Mouse (Mus musculus): ENCODE results near the gene Insyn1.

Gene Insyn1

DNA sequence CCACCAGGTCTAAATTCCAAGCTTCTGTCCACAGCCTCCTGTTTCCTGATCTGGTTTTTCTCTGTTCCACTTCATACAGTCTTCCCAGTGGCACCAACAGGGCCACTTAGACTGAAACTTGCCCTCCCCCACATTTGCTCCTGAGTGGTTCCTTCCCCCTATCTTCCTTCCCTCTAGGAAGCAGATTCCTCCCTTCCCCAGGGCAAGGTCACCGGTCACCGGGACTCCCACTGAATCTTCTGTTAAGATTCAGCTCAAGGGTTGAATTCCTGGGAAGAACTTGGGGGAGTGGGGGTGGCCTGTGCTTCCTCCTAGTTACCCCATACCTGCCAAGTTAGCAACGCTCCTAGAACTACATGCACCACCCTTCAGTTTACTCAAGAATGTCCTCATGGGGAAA, 1.3 kb upstream of the Insyn1 start:
- no peak for DNase-seq (ENCODE audit: low spot score in 2 of 2)

DNA sequence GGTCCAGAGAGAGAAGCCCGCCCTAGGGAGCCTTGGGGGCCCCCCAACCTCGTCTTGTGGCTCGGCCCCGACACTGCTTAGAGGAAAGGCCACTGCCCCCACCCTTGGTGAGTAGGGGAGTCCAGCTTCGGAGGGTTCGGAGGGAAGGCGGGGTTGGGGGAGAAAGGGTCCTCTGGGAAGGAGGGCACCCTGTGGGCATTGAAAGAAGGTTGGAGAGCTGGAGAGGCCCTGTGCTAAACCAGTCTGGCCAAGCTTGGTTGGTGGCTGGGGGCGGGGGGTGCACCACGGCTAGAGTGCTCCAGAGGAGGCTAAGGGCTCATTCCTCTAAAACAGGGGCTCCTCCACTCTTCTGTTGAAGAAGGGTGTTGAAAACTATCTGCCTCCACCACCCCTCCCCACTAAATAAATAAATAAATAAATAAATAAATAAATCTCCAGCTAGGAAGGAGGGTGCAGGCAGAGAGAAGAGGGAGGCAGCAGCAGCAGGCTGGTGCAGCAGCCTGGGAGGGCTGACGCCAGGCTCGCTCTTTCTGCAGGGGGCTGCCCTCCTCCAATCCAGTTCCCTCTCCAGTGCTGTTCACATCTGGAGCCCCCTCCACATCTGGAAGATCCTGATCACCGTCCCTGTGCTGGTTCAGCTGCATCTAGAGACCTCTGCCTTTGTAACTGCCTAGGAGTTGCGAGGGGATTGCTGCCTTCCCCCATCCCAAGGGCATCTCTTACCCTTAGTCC, 896 bp downstream of the Insyn1 start:
- no peak for DNase-seq (ENCODE audit: low spot score in 2 of 2)

DNA sequence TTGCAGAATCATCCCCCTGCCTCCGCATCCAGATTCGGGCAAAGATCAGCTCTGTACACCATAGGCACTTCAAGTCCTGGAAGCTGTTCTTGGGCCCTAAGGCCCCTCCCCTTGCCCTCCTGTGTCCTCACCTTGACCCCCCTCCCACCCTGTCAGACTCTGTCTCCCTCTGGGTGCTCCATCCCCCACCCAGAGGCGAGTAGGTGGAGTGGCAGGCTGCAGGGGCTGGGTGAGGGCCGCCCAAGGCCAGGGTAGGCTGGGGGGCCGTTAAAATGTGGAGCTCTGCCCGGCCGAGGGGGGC, 1.4 kb downstream of the Insyn1 start:
- DNase-seq (ENCODE audit: low spot score in 2 of 2), result no peak

DNA sequence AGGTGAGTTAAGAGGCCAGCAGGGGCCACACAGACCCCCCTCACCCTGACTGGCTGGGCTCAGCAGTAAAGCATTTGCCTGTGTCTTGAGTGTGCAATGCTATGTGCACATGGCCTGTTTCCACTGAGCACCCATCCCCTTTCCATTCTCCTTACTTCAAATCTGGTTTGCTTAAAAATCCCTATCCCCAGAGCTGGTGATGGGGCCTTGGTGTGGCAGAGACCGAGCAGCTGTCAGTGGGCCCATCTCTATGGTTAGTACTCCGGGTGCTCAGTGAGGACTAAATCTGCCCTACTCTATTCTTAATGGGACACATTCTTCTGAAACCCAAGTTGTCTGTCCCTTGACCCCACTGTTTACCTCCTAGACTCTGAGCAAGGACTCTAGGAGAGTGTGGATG, 2.0 kb downstream of the Insyn1 start:
- no peak for DNase-seq (ENCODE audit: low spot score in 2 of 2)

DNA sequence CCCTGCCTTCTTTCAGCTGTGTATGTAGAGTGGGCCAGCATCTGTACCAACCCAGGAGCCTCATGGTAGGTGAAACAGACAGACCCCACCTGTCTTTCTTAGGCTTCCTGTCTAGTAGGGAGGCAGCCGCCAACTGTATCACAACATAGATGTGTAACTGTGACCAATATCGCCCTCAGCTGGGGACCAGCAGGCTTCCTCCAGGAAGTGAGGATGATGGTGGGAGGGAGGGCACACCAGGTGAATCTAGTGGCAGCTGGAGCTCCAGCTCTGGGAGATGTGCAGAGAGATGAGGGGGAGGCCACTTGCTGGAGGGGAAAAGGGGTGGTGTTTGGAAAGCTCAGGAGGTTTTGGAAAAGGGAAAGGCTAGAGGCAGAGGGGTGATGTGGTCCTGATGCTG, 6.6 kb downstream of the Insyn1 start:
- no peak for DNase-seq (ENCODE audit: low spot score in 2 of 2)

DNA sequence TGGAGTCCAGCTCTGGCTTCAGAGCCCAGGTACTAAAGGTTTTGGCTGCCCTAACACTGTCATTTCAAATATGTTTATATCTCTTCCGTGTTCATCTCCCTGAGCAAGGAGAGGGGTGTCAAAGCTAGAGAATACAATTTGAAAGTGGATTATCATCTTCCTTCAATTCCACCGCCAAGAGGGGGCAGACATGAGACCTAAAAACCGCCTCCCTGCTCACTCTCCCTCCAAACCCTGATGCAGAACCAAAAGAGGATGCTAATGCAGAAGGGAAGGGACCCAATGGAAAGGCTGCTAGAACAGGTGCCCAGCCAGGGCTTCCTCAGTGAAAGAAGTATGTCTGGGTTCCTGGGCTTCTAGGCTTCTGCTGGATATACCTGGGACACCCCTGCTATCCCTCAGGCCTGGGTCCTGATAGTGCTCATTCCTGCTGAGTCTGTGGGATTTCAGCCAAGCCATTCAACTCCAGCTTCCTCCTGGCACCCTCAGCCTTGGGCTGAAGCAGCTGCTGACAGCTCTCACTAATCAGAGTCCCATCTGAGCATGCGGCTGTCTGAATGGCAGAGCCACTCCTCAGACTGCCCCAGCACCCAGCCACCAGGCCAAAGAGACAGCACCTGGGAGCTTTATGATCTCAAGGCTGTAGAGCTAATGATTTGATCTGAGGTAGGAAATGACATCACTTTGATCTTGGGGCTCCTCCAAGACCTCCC, 8.2 kb downstream of the Insyn1 start:
- DNase-seq (ENCODE audit: low spot score in 2 of 2), result no peak

DNA sequence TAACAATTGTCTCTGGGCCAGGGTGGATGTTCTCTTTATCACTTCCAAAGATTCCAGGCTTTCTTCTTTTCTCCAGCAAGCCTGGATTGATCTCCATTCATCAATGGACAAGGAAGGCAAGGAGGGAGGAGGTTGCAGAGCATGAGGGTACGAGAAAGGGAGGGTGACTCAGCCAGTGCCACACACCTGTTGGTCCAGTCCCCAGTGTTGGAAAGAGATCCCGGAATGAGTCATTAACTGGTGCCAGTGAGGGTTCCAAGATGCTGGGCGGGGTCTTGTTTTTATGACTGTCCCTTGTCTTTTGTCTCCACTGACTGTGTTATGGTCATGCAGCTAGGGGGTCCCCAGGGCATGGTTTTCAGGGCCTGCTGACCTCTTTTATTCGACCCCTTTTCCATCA, 9.5 kb downstream of the Insyn1 start:
- DNase-seq (ENCODE audit: low spot score in 2 of 2), result no peak

DNA sequence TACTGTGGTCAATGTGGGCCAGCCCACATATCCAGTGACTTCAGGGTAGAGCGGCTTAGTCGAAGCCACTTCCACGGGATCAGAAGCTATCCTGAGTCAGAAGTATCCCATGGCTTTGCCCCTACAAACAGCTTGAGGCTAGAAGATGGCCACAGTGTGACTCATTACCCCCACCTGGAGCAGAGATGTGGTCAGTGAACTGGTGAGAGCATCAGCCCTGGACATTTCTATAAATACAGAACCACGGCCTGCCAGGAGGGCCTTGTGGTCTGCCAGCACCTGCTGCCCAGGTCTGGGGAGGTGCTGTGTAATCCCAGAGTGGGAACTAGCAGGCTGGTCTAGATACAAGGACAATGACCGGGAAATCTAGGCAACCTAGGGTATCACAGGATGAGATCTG, 12.5 kb downstream of the Insyn1 start:
- no peak for DNase-seq (ENCODE audit: low spot score in 2 of 2)

DNA sequence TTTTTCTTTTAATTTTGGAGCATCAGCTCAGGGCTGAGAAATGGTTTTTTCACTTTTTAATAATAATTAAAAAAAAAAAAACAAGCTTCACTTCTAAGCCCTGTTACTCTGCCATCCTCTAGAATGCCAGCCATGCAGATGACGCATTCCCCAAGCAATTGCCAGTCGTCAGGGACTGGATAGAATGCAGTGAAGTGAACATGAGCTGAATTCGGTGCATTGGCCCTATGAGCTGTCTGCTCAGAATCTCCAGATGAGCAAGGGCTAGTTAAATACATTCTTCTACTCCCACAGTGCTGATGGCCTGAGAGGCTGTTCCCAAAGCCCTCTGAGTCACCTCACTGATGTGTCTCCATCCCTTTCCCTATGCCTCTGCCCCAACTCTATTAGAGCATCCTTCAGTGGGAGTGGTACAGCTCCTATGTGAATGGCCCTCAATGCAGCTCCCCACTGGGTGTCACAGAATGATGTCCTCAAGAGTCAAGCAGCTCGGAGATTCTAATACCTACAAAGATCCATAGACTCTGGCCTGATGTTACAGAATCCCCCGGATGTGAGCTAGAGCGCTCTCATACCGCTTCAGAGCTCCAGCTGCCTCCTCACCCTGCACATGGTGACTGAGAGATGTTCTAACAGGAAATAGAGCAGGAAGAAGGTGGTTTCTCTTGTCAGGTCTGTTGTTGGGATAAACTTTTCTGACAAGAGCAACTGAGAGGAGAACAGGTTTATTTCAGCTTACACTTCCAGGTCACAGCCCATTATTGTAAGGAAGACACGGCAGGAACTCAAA, 19.0 kb downstream of the Insyn1 start:
- no peak for DNase-seq (ENCODE audit: low spot score in 2 of 2)

DNA sequence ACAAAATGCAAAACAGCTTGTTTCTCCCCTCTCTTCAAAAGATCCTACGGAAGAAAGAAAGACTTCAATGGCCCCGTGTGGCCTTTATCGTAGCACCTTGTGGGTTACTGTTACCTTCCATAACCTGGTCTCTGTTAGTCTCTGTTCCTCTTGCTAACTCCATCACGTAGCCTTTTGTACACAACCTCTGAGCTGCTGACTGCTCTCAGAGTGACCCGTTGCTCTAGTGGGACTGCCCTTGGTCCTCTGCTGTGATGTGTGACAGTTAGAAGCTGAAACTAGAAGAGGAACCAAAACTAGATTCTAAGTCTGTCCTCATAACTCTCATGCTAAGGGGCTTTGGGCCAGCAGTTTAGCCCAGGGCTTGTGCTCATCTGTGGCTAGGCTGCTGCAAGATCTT, 22.0 kb downstream of the Insyn1 start:
- DNase-seq (ENCODE audit: low spot score in 2 of 2), result peak in 1 of 2 experiments; percentile 48

DNA sequence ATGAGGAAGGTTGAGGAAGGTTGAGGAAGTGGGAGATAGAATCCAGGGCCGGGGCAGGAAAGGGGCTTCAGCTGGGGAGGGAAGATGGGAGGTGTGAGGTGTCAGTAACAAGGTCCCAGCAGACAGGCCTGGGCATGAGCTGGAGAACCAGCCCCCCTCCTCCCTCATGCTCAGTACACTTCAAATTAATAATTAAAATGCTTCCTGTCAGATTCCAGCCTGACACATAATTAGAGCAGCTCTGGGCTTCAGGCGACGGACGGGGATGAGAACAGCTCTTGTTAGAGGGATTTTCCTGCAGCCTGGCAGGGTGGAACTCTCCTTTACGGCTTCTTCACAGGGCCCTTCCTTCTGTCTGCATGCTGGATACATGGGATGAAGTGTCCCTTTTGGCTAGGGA, 25.3 kb downstream of the Insyn1 start:
- DNase-seq (ENCODE audit: low spot score in 2 of 2), result no peak

DNA sequence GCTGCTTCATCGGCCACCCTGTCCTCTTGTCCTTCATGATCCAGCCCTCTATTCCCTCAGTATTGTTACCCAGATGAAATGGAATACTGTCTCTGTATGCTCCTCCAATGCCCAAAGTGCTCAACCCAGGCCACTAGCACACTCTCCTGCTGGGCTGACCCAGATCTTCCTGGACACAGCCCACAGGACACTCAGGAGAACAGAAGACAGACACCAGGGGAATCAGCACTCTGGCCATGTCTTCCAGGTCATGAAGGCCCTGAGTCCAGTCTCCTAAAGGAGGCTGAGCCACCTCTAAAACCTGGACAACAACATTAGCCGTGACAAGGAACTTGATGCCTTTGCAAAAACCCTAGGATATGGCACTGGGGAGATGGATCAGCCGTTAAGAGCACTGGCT, 28.1 kb downstream of the Insyn1 start:
- DNase-seq (ENCODE audit: low spot score in 2 of 2), result no peak

DNA sequence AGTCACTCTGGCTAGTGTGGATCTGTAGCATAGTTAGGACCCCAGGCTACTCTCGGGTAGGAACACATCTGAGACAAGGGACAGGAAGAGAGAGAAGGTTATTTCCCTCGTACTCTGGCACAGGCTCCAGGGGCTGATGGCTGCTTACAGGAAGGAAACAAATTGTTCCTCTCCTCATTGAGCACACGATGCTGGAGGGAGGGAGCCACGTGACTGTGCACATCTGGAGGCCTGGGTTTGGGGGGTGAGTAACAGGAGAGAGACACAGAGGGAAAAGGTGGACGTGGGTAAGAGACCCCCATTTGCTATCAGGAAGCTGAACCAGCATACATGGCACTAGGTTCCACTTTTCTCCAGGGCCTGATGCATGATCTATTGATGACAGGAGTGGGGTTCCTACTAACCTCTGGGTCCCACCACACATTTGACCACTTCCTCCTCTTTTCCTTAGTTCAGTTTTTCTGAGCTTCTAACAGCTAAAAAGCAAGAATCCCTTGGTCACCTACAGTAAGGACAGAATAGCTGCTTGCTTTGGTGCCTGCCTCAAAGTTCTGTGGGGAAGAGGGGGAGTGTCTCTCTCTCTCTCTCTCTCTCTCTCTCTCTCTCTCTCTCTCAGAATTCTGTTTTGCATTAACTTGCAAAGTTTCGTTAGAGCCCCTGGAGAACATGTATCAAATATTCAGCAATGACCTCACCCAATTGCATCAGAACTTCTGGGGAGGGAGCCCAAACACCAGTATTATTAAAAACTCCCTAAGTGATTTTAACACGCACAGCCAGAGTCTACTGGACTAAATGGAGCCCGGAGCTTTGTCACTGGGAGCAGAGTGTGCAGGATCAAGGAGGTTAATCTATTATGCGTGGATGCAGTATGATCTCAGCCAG, 29.7 kb downstream of the Insyn1 start:
- no peak for DNase-seq (ENCODE audit: low spot score in 2 of 2)

DNA sequence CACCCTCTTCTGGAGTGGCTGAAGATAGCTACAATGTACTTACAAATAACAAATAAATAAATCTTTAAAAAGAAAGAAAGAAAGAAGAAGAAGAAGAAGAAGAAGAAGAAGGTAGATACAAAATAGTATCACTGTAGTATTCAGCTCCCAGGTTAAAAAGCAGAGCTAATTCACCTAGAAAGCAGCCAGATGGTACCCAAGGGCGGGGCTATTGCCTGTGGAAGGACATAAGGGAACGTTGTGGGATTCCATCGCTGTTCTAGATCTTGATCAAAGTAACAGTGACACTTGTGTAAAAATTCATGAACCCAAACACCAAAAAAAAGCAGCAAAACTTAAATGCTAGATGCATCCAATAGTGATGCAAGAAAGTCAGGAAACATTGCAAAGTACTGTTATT, 31.6 kb downstream of the Insyn1 start:
- no peak for DNase-seq (ENCODE audit: low spot score in 2 of 2)

DNA sequence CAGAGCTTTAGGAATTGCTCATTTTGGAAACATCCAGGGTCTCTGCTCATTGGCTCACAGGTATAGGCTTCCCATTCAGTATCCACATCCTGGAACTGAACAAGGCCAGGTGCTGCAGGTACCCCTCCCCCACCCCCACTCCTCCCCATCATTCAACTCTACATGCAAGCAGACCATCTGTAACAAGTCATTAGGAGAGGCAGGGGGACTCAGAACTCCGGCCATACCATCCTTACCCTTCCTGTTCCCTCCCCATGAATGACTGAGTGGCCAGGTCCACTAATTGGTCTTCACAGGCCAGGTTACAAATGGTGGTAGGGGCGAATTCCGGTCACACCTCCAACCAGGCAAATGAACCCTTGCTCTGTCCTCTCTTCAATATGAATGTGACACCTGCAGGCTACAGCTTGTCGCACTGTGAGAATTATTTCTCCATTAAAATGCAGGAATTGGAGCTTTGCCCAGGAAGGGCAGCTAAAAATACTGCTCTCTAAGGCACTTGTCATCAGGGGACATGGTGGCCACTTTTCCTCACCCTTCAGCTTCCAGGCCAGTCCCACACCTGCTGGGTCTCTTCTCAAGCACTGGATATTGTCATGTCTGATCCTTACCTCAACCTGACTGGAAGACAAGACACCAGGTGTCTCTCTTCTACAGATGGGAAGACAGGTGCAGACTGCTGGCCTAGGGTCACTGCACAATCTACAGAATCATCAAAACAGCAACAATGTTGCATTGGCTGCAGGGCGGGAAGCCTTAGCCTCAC, 32.6 kb downstream of the Insyn1 start:
- no peak for DNase-seq (ENCODE audit: low spot score in 2 of 2)

DNA sequence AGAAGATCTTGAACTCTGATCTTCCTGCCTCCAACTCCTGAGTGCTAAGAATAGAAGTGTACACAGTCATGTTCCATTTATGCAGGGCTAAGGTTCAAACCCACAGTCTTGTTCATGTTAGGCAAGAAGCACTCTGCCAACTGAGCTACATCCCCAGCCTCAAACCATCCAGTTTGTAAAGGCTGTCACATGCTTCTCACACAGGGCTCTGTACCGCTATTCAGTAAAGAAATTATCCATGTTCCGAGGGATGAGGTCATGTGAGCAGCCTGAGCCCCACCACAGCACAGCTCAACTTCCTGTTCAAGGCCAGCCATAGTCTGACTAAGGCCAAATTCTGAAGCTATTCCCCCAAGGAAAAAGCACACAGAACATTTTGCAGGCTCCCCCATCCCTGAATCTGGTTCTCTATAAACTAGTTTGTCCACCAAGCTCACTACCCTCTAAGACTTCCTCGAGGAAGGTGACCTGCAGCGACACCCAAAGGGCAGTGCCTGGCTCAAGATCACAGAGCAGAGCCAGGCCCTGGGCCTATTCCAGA, 33.5 kb downstream of the Insyn1 start:
- DNase-seq (ENCODE audit: low spot score in 2 of 2), result no peak

DNA sequence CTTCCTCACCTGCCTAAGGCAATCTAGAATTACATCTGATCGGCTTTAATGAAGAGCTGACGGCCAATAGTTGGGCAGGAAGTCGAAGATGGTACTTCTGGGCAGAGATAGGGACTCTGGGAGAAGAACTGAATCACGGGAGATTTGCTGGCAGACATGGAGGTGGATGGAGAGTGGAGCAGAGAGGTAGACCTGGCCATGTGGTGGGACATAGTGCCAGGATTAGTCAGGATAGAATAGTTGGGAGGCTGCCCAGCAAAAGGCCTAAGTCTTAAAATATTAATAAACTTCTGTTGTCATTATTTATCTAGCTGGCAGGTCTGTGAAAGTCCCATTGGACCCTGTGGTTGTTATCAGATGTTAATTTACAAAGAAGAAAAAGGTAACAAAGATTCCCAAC, 36.7 kb downstream of the Insyn1 start:
- no peak for DNase-seq (ENCODE audit: low spot score in 2 of 2)

DNA sequence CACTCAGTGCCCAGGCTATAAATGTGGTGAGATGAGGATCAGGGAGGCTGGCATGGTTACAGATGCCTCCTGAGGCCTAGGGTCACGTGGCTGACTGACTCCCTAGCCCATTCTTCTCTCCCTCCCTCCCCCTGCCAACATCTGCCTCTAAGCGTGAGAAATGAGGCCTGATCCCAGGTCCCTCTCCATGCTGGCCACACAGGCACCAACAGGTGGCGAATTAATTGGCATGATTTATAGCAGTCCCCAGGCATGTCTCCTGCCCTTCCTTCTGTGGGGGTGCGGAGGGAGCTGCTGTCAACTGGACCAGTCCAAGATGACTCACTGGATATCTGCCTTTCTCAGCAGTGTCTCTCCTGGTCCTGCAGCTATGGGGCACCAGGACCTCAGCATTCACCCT, 39.4 kb downstream of the Insyn1 start:
- DNase-seq (ENCODE audit: low spot score in 2 of 2), result no peak

DNA sequence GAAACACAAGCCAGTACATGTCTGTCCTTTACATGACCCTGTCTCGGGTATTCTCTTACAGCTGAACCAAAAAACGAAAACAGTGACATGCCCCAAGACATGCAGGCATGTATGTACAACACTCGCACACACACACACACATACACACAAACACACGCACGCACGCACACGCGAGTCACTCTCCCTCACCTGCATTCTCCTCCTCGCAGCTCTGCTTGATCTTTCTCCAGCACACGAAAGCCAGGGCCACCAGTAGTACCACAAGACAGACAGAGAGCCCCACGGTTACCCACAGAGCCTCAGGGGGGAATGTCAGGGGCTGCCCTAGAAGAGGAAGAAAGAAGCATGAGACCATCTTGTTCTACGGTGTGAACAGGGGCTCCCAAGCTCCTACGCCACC, 42.0 kb downstream of the Insyn1 start:
- no peak for DNase-seq (ENCODE audit: low spot score in 2 of 2)

DNA sequence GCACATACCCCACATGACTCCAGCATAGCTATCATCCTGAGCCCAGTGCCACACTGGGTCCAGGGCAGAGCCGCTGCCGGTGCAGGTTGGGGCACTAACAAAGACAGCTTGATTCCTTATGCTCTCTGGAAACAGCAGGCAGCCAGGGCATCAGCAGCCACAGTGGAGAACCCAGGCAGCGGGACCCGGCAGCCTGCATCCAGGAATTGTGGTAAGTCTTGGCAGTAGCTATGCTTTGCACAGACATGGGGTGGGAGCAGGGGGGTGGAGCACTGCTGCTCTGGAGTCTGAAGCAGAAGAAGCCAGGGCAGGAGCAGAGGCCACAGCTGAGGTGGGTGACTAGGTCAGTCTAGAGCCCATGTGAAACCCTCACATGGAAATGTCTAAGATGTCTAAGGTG, 43.8 kb downstream of the Insyn1 start:
- no peak for DNase-seq (ENCODE audit: low spot score in 2 of 2)

DNA sequence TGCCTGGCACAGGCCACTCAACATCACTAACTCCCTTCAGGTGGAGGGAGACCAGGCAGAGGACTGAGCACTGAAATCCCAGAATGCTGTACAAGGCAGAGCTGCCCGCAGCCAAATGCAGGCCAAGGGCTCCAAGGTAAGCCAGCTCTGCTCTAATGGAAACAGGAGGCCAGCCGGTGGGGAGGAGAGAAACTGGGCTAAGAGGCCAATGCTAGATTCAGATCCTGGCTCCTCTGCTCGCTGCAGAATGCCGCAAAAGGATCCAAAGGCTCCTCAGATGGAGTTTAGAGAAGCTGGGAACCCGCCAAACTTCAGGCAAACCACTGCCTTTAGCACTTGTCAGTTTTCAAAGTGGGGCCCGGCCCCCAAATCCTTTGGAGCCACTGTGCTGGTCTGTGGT, 44.9 kb downstream of the Insyn1 start:
- DNase-seq (ENCODE audit: low spot score in 2 of 2), result no peak
